Mouse (Mus musculus) midbrain, embryonic 12.5 days (tissue): ENCODE data around the gene BC055324. TPM values are rescaled to one million over a fixed set of nuclear protein-coding genes. Genes with fewer than 3 reads are reported as not detected.

Experiments
- ATAC-seq: fragments of 200-750 bp; cut with Nextera tagmentation; 2 replicates; pipeline ENCODE4 v1.8.0; 2017; ENCODE audit warnings: low read depth, moderate TSS enrichment, moderate library complexity; ENCODE audit not compliant: low FRiP score
- H3K27ac ChIP-seq: fragments of 300-500 bp; sonication (generic); replicated peaks from 2 replicates; pipeline ENCODE4 v1.5.1; 2016; ENCODE audit warnings: mild to moderate bottlenecking
- H3K27me3 ChIP-seq: fragments of 300-500 bp; sonication (generic); 2 replicates; pipeline ENCODE4 v1.6.1; 2016; ENCODE audit warnings: mild to moderate bottlenecking
- H3K36me3 ChIP-seq: fragments of 300-500 bp; sonication (generic); 2 replicates; pipeline ENCODE4 v1.6.1; 2016
- H3K4me1 ChIP-seq: fragments of 300-500 bp; sonication (generic); 2 replicates; pipeline ENCODE4 v1.6.1; 2016
- H3K4me2 ChIP-seq: fragments of 300-500 bp; sonication (generic); replicated peaks from 2 replicates; pipeline ENCODE4 v1.6.1; 2016; ENCODE audit warnings: mild to moderate bottlenecking, moderate library complexity
- H3K4me3 ChIP-seq: fragments of 300-500 bp; sonication (generic); 2 replicates; pipeline ENCODE4 v1.5.1; 2016; ENCODE audit warnings: mild to moderate bottlenecking
- H3K9ac ChIP-seq: fragments of 300-500 bp; sonication (generic); replicated peaks from 2 replicates; pipeline ENCODE4 v1.6.1; 2016; ENCODE audit warnings: mild to moderate bottlenecking, moderate library complexity
- H3K9me3 ChIP-seq: fragments of 300-500 bp; sonication (generic); 2 replicates; pipeline ENCODE4 v1.6.1; 2016; ENCODE audit warnings: mild to moderate bottlenecking
- WGBS: fragments of 180-500 bp; shearing (Covaris S2); methylation state at CpG from one replicate; pipeline ENCODE4 v1.1.7; 2016; 5-methylcytosine and 5-hydroxymethylcytosine counted together
- polyA plus RNA-seq: library from polyadenylated mRNA; unstranded; fragments of >200 nt; fragmentation: Nextera tagmentation; extraction: Ambion mirVana; gene quantifications from 2 replicates; pipeline ENCODE4 v1.2.1, GENCODE M21; 2016

Gene BC055324
- polyA plus RNA-seq, 1 experiment from 2014 or later, result 23.7 TPM

GRCm38 (mm10) chr1:163907007-163907811 lies 87.4 kb downstream of the BC055324 start:
- no peak for ATAC-seq
- Histone ChIP-seq H3K27me3 (no peaks in the 10 kb centered on the region), H3K4me3 (no peak overlapping the region), H3K9ac (no peak overlapping the region), H3K4me2 (no peak overlapping the region), H3K4me1 (no peaks in the 10 kb centered on the region), H3K36me3 (no peaks in the 10 kb centered on the region), H3K27ac (no peak overlapping the region), H3K9me3 (no peaks in the 10 kb centered on the region)
- whole genome bisulfite sequencing, result 74% methylated on average over 4 of the region's 4 CpGs

GRCm38 (mm10) chr1:163903411-163903810 lies 91.2 kb downstream of the BC055324 start:
- Histone ChIP-seq H3K4me3 (no peak overlapping the region), H3K4me1 (no peaks in the 10 kb centered on the region), H3K27ac (no peak overlapping the region), H3K9ac (no peak overlapping the region), H3K36me3 (no peaks in the 10 kb centered on the region), H3K9me3 (no peaks in the 10 kb centered on the region), H3K4me2 (no peak overlapping the region), H3K27me3 (no peaks in the 10 kb centered on the region)
- 93% methylated on average over 3 of the region's 3 CpGs for WGBS
- no peak for ATAC-seq

- 85% methylated on average over 2 of the region's 2 CpGs for WGBS
- no peak for ATAC-seq
- Histone ChIP-seq H3K27ac (no peak overlapping the region), H3K9ac (no peak overlapping the region), H3K9me3 (no peaks in the 10 kb centered on the region), H3K36me3 (no peaks in the 10 kb centered on the region), H3K4me2 (no peak overlapping the region), H3K4me1 (no peaks in the 10 kb centered on the region), H3K27me3 (no peaks in the 10 kb centered on the region), H3K4me3 (no peak overlapping the region)
These were observed 94.4 kb downstream of the BC055324 start for GRCm38 (mm10) chr1:163900168-163900567.

- Histone ChIP-seq H3K9me3 (no peaks in the 10 kb centered on the region), H3K27me3 (no peaks in the 10 kb centered on the region), H3K9ac (no peak overlapping the region), H3K4me1 (no peaks in the 10 kb centered on the region), H3K4me2 (no peak overlapping the region), H3K36me3 (no peaks in the 10 kb centered on the region), H3K4me3 (no peak overlapping the region), H3K27ac (no peak overlapping the region)
- 85% methylated on average over 2 of the region's 2 CpGs for WGBS
- ATAC-seq, result no peak
These were observed 95.0 kb downstream of the BC055324 start for GRCm38 (mm10) chr1:163899575-163899974.

GRCm38 (mm10) chr1:163898291-163898764 lies 96.3 kb downstream of the BC055324 start:
- Histone ChIP-seq H3K4me3 (no peak overlapping the region), H3K27ac (no peak overlapping the region), H3K4me2 (no peak overlapping the region), H3K36me3 (no peaks in the 10 kb centered on the region), H3K27me3 (no peaks in the 10 kb centered on the region), H3K9ac (no peak overlapping the region), H3K9me3 (no peaks in the 10 kb centered on the region), H3K4me1 (0 out of 2 replicates have a peak, but pooled peaks cover 2% of the 10 kb centered on the region)
- 72% methylated on average over 5 of the region's 5 CpGs for WGBS
- ATAC-seq, result no peak

Other genes with a start within 250 kb of the BC055324 start
- gene Kifap3, start 215.2 kb downstream of the BC055324 start, polyA plus RNA-seq, result 59.7 and 60.1 TPM in 2 replicates
- gene Scyl3, start 65.7 kb downstream of the BC055324 start, polyA plus RNA-seq, result 22.5 and 23.3 TPM in 2 replicates
- gene Mettl18, start 93 bp upstream of the BC055324 start, polyA plus RNA-seq, result 9.4 and 10.1 TPM in 2 replicates
- gene Sele, start 53.4 kb upstream of the BC055324 start, polyA plus RNA-seq, result not detected in 2 replicates
- gene Sell, start 67.2 kb upstream of the BC055324 start, polyA plus RNA-seq, result 0.10 TPM in 1 of 2 replicates, not detected in the other
- gene Selp, start 120.5 kb upstream of the BC055324 start, polyA plus RNA-seq, result not detected in 2 replicates
- gene F5, start 157.0 kb upstream of the BC055324 start, polyA plus RNA-seq, result 0.13 and 0.34 TPM in 2 replicates